Mouse (Mus musculus) forebrain, embryonic 16.5 days (tissue): ENCODE measurements around the gene Olfm2. TPM values are rescaled to one million over a fixed set of nuclear protein-coding genes. Genes with fewer than 3 reads are reported as not detected.

Source experiments
- ATAC-seq: fragments of 200-750 bp; cut with Nextera tagmentation; 2 replicates; pipeline ENCODE4 v1.8.0; 2017; ENCODE audit warnings: mild to moderate bottlenecking, moderate library complexity
- H3K27ac ChIP-seq: fragments of 300-500 bp; sonication (generic); 2 replicates; pipeline ENCODE4 v1.5.1; 2014; ENCODE audit warnings: low read length, control low read depth
- H3K27me3 ChIP-seq: fragments of 300-500 bp; sonication (generic); replicated peaks from 2 replicates; pipeline ENCODE4 v1.6.1; 2014; ENCODE audit warnings: low read length; ENCODE audit not compliant: control insufficient read depth, insufficient read depth
- H3K36me3 ChIP-seq: fragments of 300-500 bp; sonication (generic); 2 replicates; pipeline ENCODE4 v1.6.1; 2014; ENCODE audit not compliant: control insufficient read depth, insufficient read depth
- H3K4me1 ChIP-seq: fragments of 300-500 bp; sonication (generic); replicated peaks from 2 replicates; pipeline ENCODE4 v1.6.1; 2014; ENCODE audit warnings: low read length; ENCODE audit not compliant: control insufficient read depth, insufficient read depth
- H3K4me2 ChIP-seq: fragments of 300-500 bp; sonication (generic); 2 replicates; pipeline ENCODE4 v1.6.1; 2014; ENCODE audit warnings: mild to moderate bottlenecking, low read length, control low read depth
- H3K4me3 ChIP-seq: fragments of 300-500 bp; sonication (generic); replicated peaks from 2 replicates; pipeline ENCODE4 v1.5.1; 2014; ENCODE audit warnings: mild to moderate bottlenecking, low read length, control low read depth
- H3K9ac ChIP-seq: fragments of 300-500 bp; sonication (generic); replicated peaks from 2 replicates; pipeline ENCODE4 v1.6.1; 2014; ENCODE audit warnings: low read depth, low read length, control low read depth
- H3K9me3 ChIP-seq: fragments of 300-500 bp; sonication (generic); 2 replicates; pipeline ENCODE4 v1.6.1; 2016; ENCODE audit warnings: low read length; ENCODE audit not compliant: control insufficient read depth
- WGBS: fragments of 180-500 bp; shearing (Covaris S2); extraction: QIAGEN DNeasy Blood & Tissue Kit; methylation state at CpG from one replicate; pipeline ENCODE4 v1.1.7; 2014; 5-methylcytosine and 5-hydroxymethylcytosine counted together
- polyA plus RNA-seq: library from polyadenylated mRNA; unstranded; fragments of >200 nt; fragmentation: Nextera tagmentation; extraction: Ambion mirVana; gene quantifications from 2 replicates; pipeline ENCODE4 v1.2.1, GENCODE M21; 2015

Gene Olfm2
- polyA plus RNA-seq, 1 experiment from 2014 or later, result 173 TPM

- no peak overlapping the region for H3K27ac ChIP-seq
- ATAC-seq, result no peak
- WGBS, result 17% methylated on average over 7 of the region's 7 CpGs
Observed at GRCm38 (mm10) chr9:20666510-20667034, 79.6 kb downstream of the Olfm2 start.

GRCm38 (mm10) chr9:20665925-20666324 lies 80.2 kb downstream of the Olfm2 start:
- H3K27ac ChIP-seq, result peak overlapping the region; percentile 52
- H3K9ac ChIP-seq, result no peak overlapping the region
- H3K36me3 ChIP-seq, result peaks cover 10% of the 10 kb centered on the region; the same call in 1 of the 2 replicates
- ATAC-seq, result no peak
- WGBS, result 8% methylated on average over 8 of the region's 8 CpGs
- H3K4me1 ChIP-seq, result peaks cover 27% of the 10 kb centered on the region
- H3K27me3 ChIP-seq, result no peaks in the 10 kb centered on the region
- H3K4me2 ChIP-seq, result no peak overlapping the region
- H3K4me3 ChIP-seq, result no peak overlapping the region
- no peaks in the 10 kb centered on the region for H3K9me3 ChIP-seq

More at GRCm38 (mm10) chr9:20666510-20667034, 79.6 kb downstream of the Olfm2 start:
- Histone ChIP-seq H3K4me2 (no peak overlapping the region), H3K36me3 (0 out of 2 replicates have a peak, but pooled peaks cover 6% of the 10 kb centered on the region), H3K9ac (no peak overlapping the region), H3K9me3 (no peaks in the 10 kb centered on the region), H3K4me1 (peaks cover 27% of the 10 kb centered on the region), H3K4me3 (no peak overlapping the region), H3K27me3 (no peaks in the 10 kb centered on the region)

- H3K36me3 ChIP-seq, result peaks cover 10% of the 10 kb centered on the region; the same call in 1 of the 2 replicates
- peaks cover 27% of the 10 kb centered on the region for H3K4me1 ChIP-seq
- no peak overlapping the region for H3K4me2 ChIP-seq
- no peak for ATAC-seq
- H3K27me3 ChIP-seq, result no peaks in the 10 kb centered on the region
- WGBS, result 67% methylated on average over 5 of the region's 5 CpGs
- H3K27ac ChIP-seq, result peak overlapping the region; percentile 79
- H3K9me3 ChIP-seq, result no peaks in the 10 kb centered on the region
- H3K9ac ChIP-seq, result no peak overlapping the region
- no peak overlapping the region for H3K4me3 ChIP-seq
Observed at GRCm38 (mm10) chr9:20664982-20665637, 81.0 kb downstream of the Olfm2 start.

GRCm38 (mm10) chr9:20664366-20664765 lies 81.8 kb downstream of the Olfm2 start:
- WGBS, result 38% methylated on average over 2 of the region's 2 CpGs
- Histone ChIP-seq H3K4me3 (no peak overlapping the region), H3K9ac (no peak overlapping the region), H3K9me3 (no peaks in the 10 kb centered on the region), H3K27me3 (no peaks in the 10 kb centered on the region), H3K4me2 (no peak overlapping the region), H3K4me1 (peaks cover 27% of the 10 kb centered on the region), H3K27ac (peak overlapping the region; percentile 79), H3K36me3 (peaks cover 10% of the 10 kb centered on the region; the same call in 1 of the 2 replicates)
- ATAC-seq, result peak; percentile 41

- peak; percentile 54 for ATAC-seq
- Histone ChIP-seq H3K9ac (no peak overlapping the region), H3K4me2 (no peak overlapping the region), H3K36me3 (peaks cover 10% of the 10 kb centered on the region; the same call in 1 of the 2 replicates), H3K27me3 (no peaks in the 10 kb centered on the region), H3K9me3 (no peaks in the 10 kb centered on the region), H3K27ac (peak overlapping the region; percentile 79), H3K4me3 (no peak overlapping the region), H3K4me1 (peaks cover 27% of the 10 kb centered on the region)
- WGBS, result 62% methylated on average over 2 of the region's 2 CpGs
Observed at GRCm38 (mm10) chr9:20663956-20664355, 82.2 kb downstream of the Olfm2 start.

GRCm38 (mm10) chr9:20662874-20663273 lies 83.3 kb downstream of the Olfm2 start:
- Histone ChIP-seq H3K9ac (no peak overlapping the region), H3K4me2 (no peak overlapping the region), H3K9me3 (no peaks in the 10 kb centered on the region), H3K36me3 (peaks cover 7% of the 10 kb centered on the region; the same call in 1 of the 2 replicates), H3K4me3 (no peak overlapping the region), H3K27me3 (no peaks in the 10 kb centered on the region), H3K4me1 (peaks cover 27% of the 10 kb centered on the region), H3K27ac (no peak overlapping the region)
- no peak for ATAC-seq
- WGBS, result 91% methylated on average over 8 of the region's 8 CpGs

- 62% methylated on average over 3 of the region's 3 CpGs for WGBS
- Histone ChIP-seq H3K9me3 (no peaks in the 10 kb centered on the region), H3K4me2 (no peak overlapping the region), H3K9ac (no peak overlapping the region), H3K36me3 (peaks cover 7% of the 10 kb centered on the region; the same call in 1 of the 2 replicates), H3K4me3 (no peak overlapping the region), H3K27ac (no peak overlapping the region), H3K27me3 (no peaks in the 10 kb centered on the region), H3K4me1 (peaks cover 27% of the 10 kb centered on the region)
- ATAC-seq, result peak; percentile 32; the same call in 1 of the 2 replicates
Observed at GRCm38 (mm10) chr9:20662325-20662724, 83.8 kb downstream of the Olfm2 start.

- H3K4me3 ChIP-seq, result no peak overlapping the region
- no peak overlapping the region for H3K4me2 ChIP-seq
- H3K9ac ChIP-seq, result no peak overlapping the region
- no peak for ATAC-seq
- 81% methylated on average over 3 of the region's 3 CpGs for WGBS
- H3K27ac ChIP-seq, result no peak overlapping the region
- H3K9me3 ChIP-seq, result no peaks in the 10 kb centered on the region
- H3K4me1 ChIP-seq, result peaks cover 24% of the 10 kb centered on the region
- no peaks in the 10 kb centered on the region for H3K27me3 ChIP-seq
- H3K36me3 ChIP-seq, result peaks cover 14% of the 10 kb centered on the region
Observed at GRCm38 (mm10) chr9:20657546-20657945, 88.6 kb downstream of the Olfm2 start.

- Histone ChIP-seq H3K4me1 (peaks cover 31% of the 10 kb centered on the region), H3K9ac (no peak overlapping the region), H3K27me3 (no peaks in the 10 kb centered on the region), H3K4me2 (no peak overlapping the region), H3K4me3 (no peak overlapping the region), H3K36me3 (peaks cover 8% of the 10 kb centered on the region), H3K27ac (no peak overlapping the region), H3K9me3 (no peaks in the 10 kb centered on the region)
- 89% methylated on average over 3 of the region's 3 CpGs for WGBS
- no peak for ATAC-seq
Observed at GRCm38 (mm10) chr9:20653859-20654258, 92.3 kb downstream of the Olfm2 start.
